Mouse (Mus musculus): ENCODE measurements around the gene Fuom.

- TF ChIP-seq CTCF (IDR thresholded peaks at IDR 0.05; ENCODE audit: insufficient read depth, low read depth, low read length) (no peak), POLR2A (IDR thresholded peaks at IDR 0.05; ENCODE audit: insufficient read depth, low read depth, low read length) (no peak)
These were observed 3.8 kb downstream of the Fuom start for GRCm38 (mm10) chr7:140098466-140098865.

Data from olfactory bulb, adult 2 months (tissue).